Mouse (Mus musculus) T-helper 2 cell (primary cell): ENCODE measurements around the gene Abca8a.
"Not testable (repeated sequence)": the region's sequence is repeated elsewhere in the genome, so short reads cannot be mapped to it uniquely, and the experiment has no call there.

Experiments used
- in situ Hi-C: fragments of 300-600 bp; cut with MboI, MseI; formaldehyde crosslinking; loops from one replicate; pipeline ENCODE4 v1.15.1; 2025; ENCODE audit warnings: high pct_unique_total_duplicates

Gene Abca8a

GRCm38 (mm10) chr11:109987460-109988072 is 108.2 kb downstream of the Abca8a start:
- in situ Hi-C loops = not testable (repeated sequence)

GRCm38 (mm10) chr11:109981872-109982271 is 113.9 kb downstream of the Abca8a start:
- in situ Hi-C loops = no loop called here
